Mouse (Mus musculus) layer of hippocampus, adult 8-10 months (tissue): Measurements from ENCODE around the gene Ebf3. TPM values are rescaled to one million over a fixed set of nuclear protein-coding genes. Genes with fewer than 3 reads are reported as not detected.

Experiments
- DNase-seq, 2 experiments: peaks; one replicate each; pipeline ENCODE4 v3.0.0; 2022; ENCODE audit warnings: low spot score in 2 of 2
- total RNA-seq, 4 experiments: library from RNA; stranded (reverse); gene quantifications; 2 replicates each; pipeline ENCODE4 v1.2.4; 2022

Ebf3 gene
- total RNA-seq: 1 to 10 TPM in 3 of 4 experiments, under 1 TPM in 1; 0.59 to 1.9 (median 1.3) TPM

- DNase-seq: no peak
Observed at GRCm38 (mm10) chr7:137313904-137314691, at the start of gene Ebf3. Gene Ebf3 (minus strand): TSS chr7:137314445.

- DNase-seq: no peak
Observed at GRCm38 (mm10) chr7:137346860-137347259, 32.6 kb upstream of the Ebf3 start.

GRCm38 (mm10) chr7:137346068-137346467 is 31.8 kb upstream of the Ebf3 start:
- no peak for DNase-seq

GRCm38 (mm10) chr7:137333951-137334350 is 19.7 kb upstream of the Ebf3 start:
- no peak for DNase-seq

GRCm38 (mm10) chr7:137322926-137323325 is 8.7 kb upstream of the Ebf3 start:
- DNase-seq: no peak

GRCm38 (mm10) chr7:137321961-137322784 is 7.9 kb upstream of the Ebf3 start:
- DNase-seq: no peak

- no peak for DNase-seq
Observed at GRCm38 (mm10) chr7:137321141-137321813, 7.0 kb upstream of the Ebf3 start.

GRCm38 (mm10) chr7:137320320-137320719 is 6.1 kb upstream of the Ebf3 start:
- DNase-seq: no peak

- DNase-seq: no peak
Observed at GRCm38 (mm10) chr7:137318924-137319885, 5.0 kb upstream of the Ebf3 start.

GRCm38 (mm10) chr7:137318383-137318775 is 4.1 kb upstream of the Ebf3 start:
- DNase-seq: no peak

- no peak for DNase-seq
Observed at GRCm38 (mm10) chr7:137317659-137318382, 3.6 kb upstream of the Ebf3 start.

GRCm38 (mm10) chr7:137316926-137317658 is 2.8 kb upstream of the Ebf3 start:
- no peak for DNase-seq

- no peak for DNase-seq
Observed at GRCm38 (mm10) chr7:137316181-137316925, 2.1 kb upstream of the Ebf3 start.

GRCm38 (mm10) chr7:137315544-137315940 is 1.3 kb upstream of the Ebf3 start:
- no peak for DNase-seq

GRCm38 (mm10) chr7:137314710-137315543 is 682 bp upstream of the Ebf3 start:
- no peak for DNase-seq

- no peak for DNase-seq
Observed at GRCm38 (mm10) chr7:137313183-137313903, 902 bp downstream of the Ebf3 start.

- DNase-seq: no peak
Observed at GRCm38 (mm10) chr7:137312933-137313182, 1.4 kb downstream of the Ebf3 start.
